Mouse (Mus musculus) MEL (cell line): ENCODE results near the gene Cldn4. TPM values are rescaled to one million over a fixed set of nuclear protein-coding genes. Genes with fewer than 3 reads are reported as not detected.

Source experiments
- DNase-seq: peaks from one replicate; pipeline ENCODE4 v3.0.0; 2011; ENCODE audit warnings: low read depth, low spot score
- H3K27ac ChIP-seq: 2 replicates; pipeline ENCODE4 v1.5.1; 2012; ENCODE audit warnings: low read depth, mild to moderate bottlenecking, control low read depth, low read length, moderate library complexity; ENCODE audit not compliant: control insufficient read depth
- H3K27me3 ChIP-seq, 2 experiments: fragments of 150-350 bp in 1 of 2; sonication (generic) in 1 of 2; 2 replicates each; pipeline ENCODE4 v1.6.1; 2012; ENCODE audit warnings: low read length in 2 of 2, mild to moderate bottlenecking in 2 of 2, improper control_type of control experiment in 1 of 2, moderate library complexity in 1 of 2; ENCODE audit not compliant: insufficient read depth in 2 of 2, control insufficient read depth in 1 of 2
- H3K36me3 ChIP-seq, 2 experiments: 2 replicates each; pipeline ENCODE4 v1.6.1; 2012 to 2014; ENCODE audit warnings: low read length in 2 of 2, improper control_type of control experiment in 1 of 2, inconsistent platforms in 1 of 2, mild to moderate bottlenecking in 1 of 2; ENCODE audit not compliant: insufficient read depth in 2 of 2, control insufficient read depth in 1 of 2
- H3K4me1 ChIP-seq, 2 experiments: fragments of 150-350 bp in 1 of 2; sonication (generic) in 1 of 2; 2 replicates each; pipeline ENCODE4 v1.6.1; 2012; ENCODE audit warnings: low read length in 2 of 2, improper control_type of control experiment in 1 of 2, mild to moderate bottlenecking in 1 of 2; ENCODE audit not compliant: insufficient read depth in 2 of 2, control insufficient read depth in 1 of 2
- H3K4me3 ChIP-seq, 2 experiments: fragments of 150-350 bp in 1 of 2; sonication (generic) in 1 of 2; 2 replicates each; pipeline ENCODE4 v1.5.1; 2012; ENCODE audit warnings: low read depth in 2 of 2, low read length in 2 of 2, mild to moderate bottlenecking in 2 of 2, moderate library complexity in 2 of 2, control low read depth in 1 of 2, improper control_type of control experiment in 1 of 2; ENCODE audit not compliant: control insufficient read depth in 1 of 2, insufficient read depth in 1 of 2
- H3K79me2 ChIP-seq: 2 replicates; pipeline ENCODE4 v1.6.1; 2012; ENCODE audit warnings: mild to moderate bottlenecking, low read length, moderate library complexity; ENCODE audit not compliant: control insufficient read depth, poor library complexity, insufficient read depth
- H3K9ac ChIP-seq: 2 replicates; pipeline ENCODE4 v1.6.1; 2012; ENCODE audit warnings: low read depth, mild to moderate bottlenecking, control low read depth, low read length, moderate library complexity; ENCODE audit not compliant: control insufficient read depth, poor library complexity, severe bottlenecking
- H3K9me3 ChIP-seq: fragments of 150-350 bp; sonication (generic); replicated peaks from 2 replicates; pipeline ENCODE4 v1.6.1; 2012; ENCODE audit warnings: mild to moderate bottlenecking, low read length, improper control_type of control experiment, moderate library complexity; ENCODE audit not compliant: insufficient read depth
- CHD1 ChIP-seq: IDR thresholded peaks from 2 replicates; pipeline ENCODE4 v1.6.1; 2012; ENCODE audit warnings: low read depth, mild to moderate bottlenecking, inconsistent platforms, low read length, improper control_type of control experiment
- CHD2 ChIP-seq: IDR thresholded peaks from 2 replicates; pipeline ENCODE4 v1.6.1; 2011; ENCODE audit warnings: low read length, improper control_type of control experiment
- CTCF ChIP-seq, 3 experiments: IDR thresholded peaks in 2 of 3; conservative IDR thresholded peaks in 1 of 3; 2 replicates each; pipeline ENCODE4 v1.5.1; 2011 to 2012; ENCODE audit warnings: low read length in 3 of 3, low read depth in 2 of 3, mild to moderate bottlenecking in 2 of 3, improper control_type of control experiment in 1 of 3, inconsistent platforms in 1 of 3, mixed read lengths in 1 of 3, moderate library complexity in 1 of 3; ENCODE audit not compliant: control insufficient read depth in 1 of 3, insufficient read depth in 1 of 3, poor library complexity in 1 of 3, severe bottlenecking in 1 of 3
- E2F4 ChIP-seq: IDR thresholded peaks from 2 replicates; pipeline ENCODE4 v1.6.1; 2011; ENCODE audit warnings: low read depth, low read length, improper control_type of control experiment, borderline replicate concordance
- ELF1 ChIP-seq: IDR thresholded peaks from 2 replicates; pipeline ENCODE4 v1.6.1; 2014; ENCODE audit warnings: low read depth, mild to moderate bottlenecking, inconsistent platforms, low read length, improper control_type of control experiment, moderate library complexity
- ETS1 ChIP-seq: IDR thresholded peaks from 2 replicates; pipeline ENCODE4 v1.6.1; 2012; ENCODE audit warnings: low read depth, mild to moderate bottlenecking, inconsistent platforms, low read length, improper control_type of control experiment, moderate library complexity
- GABPA ChIP-seq: IDR thresholded peaks from 2 replicates; pipeline ENCODE4 v1.6.1; 2012; ENCODE audit warnings: low read depth, mild to moderate bottlenecking, inconsistent platforms, low read length, improper control_type of control experiment, moderate library complexity
- JUND ChIP-seq: IDR thresholded peaks from 2 replicates; pipeline ENCODE4 v1.6.1; 2011; ENCODE audit warnings: low read depth, mild to moderate bottlenecking, improper control_type of control experiment, low read length
- MAFK ChIP-seq: IDR thresholded peaks from 2 replicates; pipeline ENCODE4 v1.6.1; 2011; ENCODE audit warnings: low read depth, mild to moderate bottlenecking, low read length, improper control_type of control experiment, borderline replicate concordance
- MAZ ChIP-seq: IDR thresholded peaks from 2 replicates; pipeline ENCODE4 v1.6.1; 2012; ENCODE audit warnings: low read depth, mild to moderate bottlenecking, inconsistent platforms, low read length, improper control_type of control experiment
- MYC ChIP-seq: IDR thresholded peaks from 2 replicates; pipeline ENCODE4 v1.6.1; 2011; ENCODE audit warnings: low read depth, mild to moderate bottlenecking, low read length, improper control_type of control experiment, moderate library complexity
- NELFE ChIP-seq: IDR thresholded peaks from 2 replicates; pipeline ENCODE4 v1.6.1; 2011; ENCODE audit warnings: low read depth, low read length, improper control_type of control experiment
- RAD21 ChIP-seq: IDR thresholded peaks from 2 replicates; pipeline ENCODE4 v1.6.1; 2011; ENCODE audit warnings: mild to moderate bottlenecking, low read depth, low read length, improper control_type of control experiment
- SMC3 ChIP-seq: IDR thresholded peaks from 2 replicates; pipeline ENCODE4 v1.6.1; 2011; ENCODE audit warnings: low read depth, low read length, improper control_type of control experiment
- TAL1 ChIP-seq: IDR thresholded peaks from 2 replicates; pipeline ENCODE4 v1.6.1; 2012; ENCODE audit warnings: mild to moderate bottlenecking, inconsistent platforms, low read length, moderate library complexity, mixed read lengths
- TBP ChIP-seq: IDR thresholded peaks from 2 replicates; pipeline ENCODE4 v1.8.0; 2011; ENCODE audit warnings: low read depth, low read length, improper control_type of control experiment
- USF1 ChIP-seq: IDR thresholded peaks from 2 replicates; pipeline ENCODE4 v1.6.1; 2014; ENCODE audit warnings: low read depth, mild to moderate bottlenecking, inconsistent platforms, low read length, improper control_type of control experiment, moderate library complexity
- ZC3H11A ChIP-seq: IDR thresholded peaks from 2 replicates; pipeline ENCODE4 v1.6.1; 2012; ENCODE audit warnings: low read depth, mild to moderate bottlenecking, inconsistent platforms, low read length, improper control_type of control experiment
- ZKSCAN1 ChIP-seq: IDR thresholded peaks from 2 replicates; pipeline ENCODE4 v1.6.1; 2012; ENCODE audit warnings: low read depth, mild to moderate bottlenecking, inconsistent platforms, low read length, improper control_type of control experiment, moderate library complexity
- ZMIZ1 ChIP-seq: IDR thresholded peaks from 2 replicates; pipeline ENCODE4 v1.6.1; 2012; ENCODE audit warnings: low read depth, mild to moderate bottlenecking, inconsistent platforms, low read length, improper control_type of control experiment, moderate library complexity
- ZNF384 ChIP-seq: IDR thresholded peaks from 2 replicates; pipeline ENCODE4 v1.6.1; 2012; ENCODE audit warnings: low read depth, mild to moderate bottlenecking, inconsistent platforms, low read length, improper control_type of control experiment
- polyA plus RNA-seq, 2 experiments: library from polyadenylated mRNA; stranded (reverse) in 1 of 2; unstranded in 1 of 2; fragments of >175 nt in 1 of 2; fragments of >200 nt in 1 of 2; gene quantifications; 2 replicates each; pipeline versions ENCODE4 v1.2.1 to v1.2.4; 2012; ENCODE audit warnings: low replicate concordance in 2 of 2, low read depth in 1 of 2; ENCODE audit not compliant: insufficient read length in 2 of 2, insufficient read depth in 1 of 2, missing spikeins in 1 of 2
- total RNA-seq: library from RNA; depleted of rRNA; stranded (reverse); fragments of 300-350 nt; gene quantifications from 2 replicates; pipeline ENCODE4 v1.2.3, GENCODE M21; 2012

Gene Cldn4
- total and polyA plus RNA-seq, 3 experiments, result 0.04 to 0.08 TPM; not detected in 1

- TF ChIP-seq JUND (no peak), GABPA (no peak), SMC3 (no peak), MAFK (no peak)
- H3K79me2 ChIP-seq, result no peaks in the 10 kb centered on the region
- peaks cover 0 to 7% of the 10 kb centered on the region in 2 experiments; a peak in 2 of 4 replicates for H3K36me3 ChIP-seq
- H3K27me3 ChIP-seq, result no peaks in the 10 kb centered on the region; a peak in 1 of 4 replicates
- H3K4me3 ChIP-seq, result no peak overlapping the region
- H3K4me1 ChIP-seq, result peaks cover 2 to 9% of the 10 kb centered on the region in 2 experiments; a peak in 3 of 4 replicates
- no peaks in the 10 kb centered on the region for H3K9me3 ChIP-seq
- H3K9ac ChIP-seq, result no peak overlapping the region
- DNase-seq, result no peak
- no peak overlapping the region for H3K27ac ChIP-seq
These were observed 13.7 kb upstream of the Cldn4 start for GRCm38 (mm10) chr5:134960430-134960829.

GRCm38 (mm10) chr5:134959114-134959513 is 12.4 kb upstream of the Cldn4 start:
- no peak overlapping the region for H3K4me3 ChIP-seq
- no peaks in the 10 kb centered on the region for H3K79me2 ChIP-seq
- H3K9me3 ChIP-seq, result no peaks in the 10 kb centered on the region
- H3K4me1 ChIP-seq, result peaks cover 2 to 9% of the 10 kb centered on the region in 2 experiments; a peak in 2 of 4 replicates
- no peaks in the 10 kb centered on the region; a peak in 1 of 4 replicates for H3K27me3 ChIP-seq
- DNase-seq, result no peak
- H3K36me3 ChIP-seq, result peaks cover 0 to 7% of the 10 kb centered on the region in 2 experiments; a peak in 2 of 4 replicates
- H3K9ac ChIP-seq, result no peak overlapping the region
- TF ChIP-seq TBP, result no peak
- TF ChIP-seq ETS1, result 0 out of 2 replicates have a peak, but pooled peaks have one; percentile 31
- TF ChIP-seq, all 39 proteins: peak for 1
- H3K27ac ChIP-seq, result no peak overlapping the region

DNA sequence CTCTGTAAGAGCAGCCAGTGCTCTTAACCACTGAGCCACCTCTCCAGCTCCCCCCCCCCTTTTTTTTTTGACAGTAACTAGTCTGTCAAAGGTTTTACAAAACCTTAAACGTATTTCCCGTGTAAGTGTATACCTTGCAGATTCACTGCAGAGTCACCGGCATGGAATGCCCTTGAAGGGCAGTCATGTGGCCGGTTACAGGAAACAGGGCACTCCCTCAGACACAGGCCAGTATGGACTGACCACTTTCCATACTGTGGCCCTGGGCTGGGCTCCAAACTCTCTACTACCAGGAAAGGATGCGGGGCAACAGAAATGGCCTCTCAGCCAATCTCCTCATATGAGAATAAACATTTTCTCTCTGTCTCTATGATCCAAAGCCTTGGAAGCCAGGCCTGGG is 8.8 kb upstream of the Cldn4 start:
- Histone ChIP-seq H3K79me2 (no peaks in the 10 kb centered on the region), H3K9me3 (no peaks in the 10 kb centered on the region), H3K36me3 (peaks cover 0 to 7% of the 10 kb centered on the region in 2 experiments; a peak in 2 of 4 replicates), H3K27ac (no peak overlapping the region), H3K27me3 (no peaks in the 10 kb centered on the region; a peak in 1 of 4 replicates), H3K4me1 (peaks cover 2 to 9% of the 10 kb centered on the region in 2 experiments; a peak in 2 of 4 replicates), H3K4me3 (no peak overlapping the region), H3K9ac (no peak overlapping the region)
- no peak for DNase-seq
- TF ChIP-seq ZMIZ1, result no peak
- TF ChIP-seq TAL1, result no peak
- no peak for TF ChIP-seq E2F4
- TF ChIP-seq MYC, result no peak
- no peak for TF ChIP-seq RAD21
- TF ChIP-seq SMC3, result no peak
- TF ChIP-seq ZC3H11A, result no peak
- TF ChIP-seq ZKSCAN1, result no peak
- TF ChIP-seq CHD1, result no peak
- TF ChIP-seq CHD2, result no peak
- no peak for TF ChIP-seq USF1
- TF ChIP-seq JUND, result no peak
- no peak for TF ChIP-seq MAZ
- no peak for TF ChIP-seq NELFE
- no peak for TF ChIP-seq ELF1
- no peak for TF ChIP-seq CTCF (IDR thresholded peaks at IDR 0.05 in 2 of 3, conservative IDR thresholded peaks at IDR 0.05 in 1 of 3; ENCODE audit: control insufficient read depth in 1 of 3, insufficient read depth in 1 of 3, low read depth in 2 of 3, low read length in 3 of 3, poor library complexity in 1 of 3, severe bottlenecking in 1 of 3)
- no peak for TF ChIP-seq ZNF384
